Comparison of ENCODE assay signal across 15 mouse cellular contexts in genomic region chr1:106513890-106514643, GRCm38 (mm10).
DNase-seq lines count a peak whose midpoint lies in the region; ATAC-seq lines count a peak whose summit lies in the region.
"Had no signal": no experiment of that assay in that cellular context is flagged by ENCODE, and none has a peak within 500 bp of the region (broad histone marks: within the 10 kb centered on the region; RNA-seq: fewer than 3 reads in every experiment).

No protein-coding gene starts in this region.

- H3K4me3 ChIP-seq in heart, embryonic 16.5 days (ENCODE audit: low read length), result no peak overlapping the region
- no peak overlapping the region for H3K4me3 ChIP-seq in lung, embryonic 15.5 days
- H3K4me3 ChIP-seq: heart, adult 2 months; left cerebral cortex, adult 2 months; limb, embryonic 13.5 days; neural tube, embryonic 13.5 days had no signal

- peaks cover 18% of the 10 kb centered on the region for H3K4me1 ChIP-seq in heart, embryonic 16.5 days (ENCODE audit: control insufficient read depth, insufficient read depth, low read length)
- H3K4me1 ChIP-seq in lung, embryonic 15.5 days, result peaks cover 6% of the 10 kb centered on the region
- H3K4me1 ChIP-seq: limb, embryonic 13.5 days; neural tube, embryonic 13.5 days had no signal

- DNase-seq in adrenal gland, postnatal 10 days, result peak; percentile 15
- no peak for DNase-seq in adrenal gland, adult 8-10 months
- no peak for DNase-seq in heart, postnatal 4 days
- DNase-seq in lung, postnatal 25 days (ENCODE audit: low spot score), result no peak
- DNase-seq in retina, embryonic 14.5 days (ENCODE audit: low spot score), result peak; percentile 45
- no peak for DNase-seq in cerebellum, postnatal 10 days
- DNase-seq: cerebellum, postnatal 36 days; heart, adult 2 months; liver, postnatal 0 days had no signal

- H3K27ac ChIP-seq in heart, embryonic 16.5 days (ENCODE audit: low read length), result peak overlapping the region; percentile 34
- H3K27ac ChIP-seq in lung, embryonic 15.5 days, result peak overlapping the region; percentile 76
- H3K27ac ChIP-seq: heart, adult 2 months; left cerebral cortex, adult 2 months; limb, embryonic 13.5 days; neural tube, embryonic 13.5 days had no signal

- no peaks in the 10 kb centered on the region for H3K27me3 ChIP-seq in heart, embryonic 16.5 days (ENCODE audit: control insufficient read depth, insufficient read depth, low read length)
- no peaks in the 10 kb centered on the region for H3K27me3 ChIP-seq in lung, embryonic 15.5 days
- H3K27me3 ChIP-seq: limb, embryonic 13.5 days; neural tube, embryonic 13.5 days had no signal

- H3K36me3 ChIP-seq in heart, embryonic 16.5 days (ENCODE audit: control insufficient read depth, insufficient read depth), result no peaks in the 10 kb centered on the region
- H3K36me3 ChIP-seq in lung, embryonic 15.5 days, result no peaks in the 10 kb centered on the region
- H3K36me3 ChIP-seq: limb, embryonic 13.5 days; neural tube, embryonic 13.5 days had no signal

- no peak for ATAC-seq in heart, embryonic 16.5 days (replicated peaks; ENCODE audit: extremely low read depth, insufficient read depth, low FRiP score)
- peak; percentile 84 for ATAC-seq in lung, embryonic 15.5 days (ENCODE audit: borderline replicate concordance, extremely low read depth, low FRiP score, low TSS enrichment)
- ATAC-seq: liver, postnatal 0 days; midbrain, embryonic 16.5 days had no signal

- no peak overlapping the region for H3K4me2 ChIP-seq in heart, embryonic 16.5 days (ENCODE audit: low read depth, low read length)
- H3K4me2 ChIP-seq in lung, embryonic 15.5 days, result no peak overlapping the region
- H3K4me2 ChIP-seq: limb, embryonic 13.5 days; neural tube, embryonic 13.5 days had no signal

- H3K9ac ChIP-seq in heart, embryonic 16.5 days (ENCODE audit: low read length), result no peak overlapping the region
- no peak overlapping the region for H3K9ac ChIP-seq in lung, embryonic 15.5 days
- H3K9ac ChIP-seq: limb, embryonic 13.5 days; liver, postnatal 0 days; neural tube, embryonic 13.5 days had no signal

- no peaks in the 10 kb centered on the region for H3K9me3 ChIP-seq in heart, embryonic 16.5 days (replicated peaks; ENCODE audit: control insufficient read depth, low read length)
- H3K9me3 ChIP-seq in lung, embryonic 15.5 days, result no peaks in the 10 kb centered on the region
- H3K9me3 ChIP-seq: limb, embryonic 13.5 days; neural tube, embryonic 13.5 days had no signal

- 41% methylated on average over 7 of the region's 7 CpGs for WGBS in heart, embryonic 16.5 days
- 26% methylated on average over 7 of the region's 7 CpGs for WGBS in lung, embryonic 15.5 days

Comparison
In these comparisons a context has a peak if more than half of its experiments do, and no peak if none do; other contexts are left out.
1. DNase-seq: peak in adrenal gland, postnatal 10 days (single experiment) and retina, embryonic 14.5 days (single experiment); none in adrenal gland, adult 8-10 months (single experiment), heart, postnatal 4 days (single experiment), lung, postnatal 25 days (single experiment) and cerebellum, postnatal 10 days (0 of 2).